Mouse (Mus musculus) kidney, embryonic 15.5 days (tissue): ENCODE results near the gene Slc6a19. TPM values are rescaled to one million over a fixed set of nuclear protein-coding genes. Genes with fewer than 3 reads are reported as not detected.
A peak's percentile ranks its signal among the peaks of the same experiment; 100 is the strongest.

Experiments used
- ATAC-seq: fragments of 200-750 bp; cut with Nextera tagmentation; replicated peaks from 2 replicates; pipeline ENCODE4 v1.8.0; 2017; ENCODE audit warnings: moderate TSS enrichment; ENCODE audit not compliant: low FRiP score
- H3K27ac ChIP-seq: fragments of 300-500 bp; sonication (generic); 2 replicates; pipeline ENCODE4 v1.5.1; 2015; ENCODE audit warnings: mild to moderate bottlenecking, inconsistent platforms
- H3K27me3 ChIP-seq: fragments of 300-500 bp; sonication (generic); 2 replicates; pipeline ENCODE4 v1.6.1; 2015; ENCODE audit warnings: inconsistent platforms
- H3K36me3 ChIP-seq: fragments of 300-500 bp; sonication (generic); 2 replicates; pipeline ENCODE4 v1.6.1; 2015; ENCODE audit warnings: inconsistent platforms
- H3K4me1 ChIP-seq: fragments of 300-500 bp; sonication (generic); 2 replicates; pipeline ENCODE4 v1.6.1; 2015; ENCODE audit warnings: inconsistent platforms
- H3K4me2 ChIP-seq: fragments of 300-500 bp; sonication (generic); 2 replicates; pipeline ENCODE4 v1.6.1; 2015; ENCODE audit warnings: moderate library complexity, mild to moderate bottlenecking, inconsistent platforms
- H3K4me3 ChIP-seq: fragments of 300-500 bp; sonication (generic); replicated peaks from 2 replicates; pipeline ENCODE4 v1.5.1; 2015; ENCODE audit warnings: mild to moderate bottlenecking, inconsistent platforms
- H3K9ac ChIP-seq: fragments of 300-500 bp; sonication (generic); 2 replicates; pipeline ENCODE4 v1.6.1; 2015; ENCODE audit warnings: mild to moderate bottlenecking, inconsistent platforms
- H3K9me3 ChIP-seq: fragments of 300-500 bp; sonication (generic); replicated peaks from 2 replicates; pipeline ENCODE4 v1.6.1; 2016; ENCODE audit warnings: inconsistent platforms
- WGBS: fragments of 180-500 bp; shearing (Covaris S2); methylation state at CpG from one replicate; pipeline ENCODE4 v1.1.7; 2015; ENCODE audit warnings: mixed read lengths; 5-methylcytosine and 5-hydroxymethylcytosine counted together
- polyA plus RNA-seq: library from polyadenylated mRNA; unstranded; fragments of >200 nt; fragmentation: Nextera tagmentation; extraction: Ambion mirVana; gene quantifications from 2 replicates; pipeline ENCODE4 v1.2.1, GENCODE M21; 2015

The Slc6a19 gene
- polyA plus RNA-seq, 1 experiment from 2014 or later = 0.78 TPM

GRCm38 (mm10) chr13:73653266-73653665 lies 51.4 kb downstream of the Slc6a19 start:
- H3K27ac ChIP-seq = no peak overlapping the region
- H3K4me2 ChIP-seq = no peak overlapping the region
- no peaks in the 10 kb centered on the region for H3K9me3 ChIP-seq
- no peak for ATAC-seq
- H3K4me3 ChIP-seq = no peak overlapping the region
- 89% methylated on average over 3 of the region's 3 CpGs for WGBS
- H3K36me3 ChIP-seq = peaks cover 5% of the 10 kb centered on the region; the same call in 1 of the 2 replicates
- no peaks in the 10 kb centered on the region for H3K4me1 ChIP-seq
- no peak overlapping the region for H3K9ac ChIP-seq
- peaks cover 2% of the 10 kb centered on the region; the same call in 1 of the 2 replicates for H3K27me3 ChIP-seq

- H3K9ac ChIP-seq = no peak overlapping the region
- H3K4me1 ChIP-seq = peaks cover 3% of the 10 kb centered on the region; the same call in 1 of the 2 replicates
- H3K36me3 ChIP-seq = peaks cover 15% of the 10 kb centered on the region; the same call in 1 of the 2 replicates
- no peak overlapping the region for H3K27ac ChIP-seq
- WGBS = 39% methylated on average over 6 of the region's 6 CpGs
- ATAC-seq = peak; percentile 85
- no peaks in the 10 kb centered on the region for H3K9me3 ChIP-seq
- no peaks in the 10 kb centered on the region for H3K27me3 ChIP-seq
- H3K4me2 ChIP-seq = no peak overlapping the region
- no peak overlapping the region for H3K4me3 ChIP-seq
Observed at GRCm38 (mm10) chr13:73646397-73647087, 58.1 kb downstream of the Slc6a19 start.

GRCm38 (mm10) chr13:73641296-73641695 lies 63.4 kb downstream of the Slc6a19 start:
- no peak overlapping the region for H3K9ac ChIP-seq
- 77% methylated on average over 4 of the region's 4 CpGs for WGBS
- H3K36me3 ChIP-seq = peaks cover 19% of the 10 kb centered on the region; the same call in 1 of the 2 replicates
- no peaks in the 10 kb centered on the region for H3K27me3 ChIP-seq
- H3K9me3 ChIP-seq = no peaks in the 10 kb centered on the region
- H3K4me3 ChIP-seq = no peak overlapping the region
- H3K4me1 ChIP-seq = no peaks in the 10 kb centered on the region
- no peak for ATAC-seq
- no peak overlapping the region for H3K4me2 ChIP-seq
- no peak overlapping the region for H3K27ac ChIP-seq

GRCm38 (mm10) chr13:73637826-73638225 lies 66.8 kb downstream of the Slc6a19 start:
- no peaks in the 10 kb centered on the region for H3K4me1 ChIP-seq
- H3K4me2 ChIP-seq = no peak overlapping the region
- H3K36me3 ChIP-seq = peaks cover 37% of the 10 kb centered on the region
- no peaks in the 10 kb centered on the region for H3K27me3 ChIP-seq
- H3K9ac ChIP-seq = no peak overlapping the region
- H3K9me3 ChIP-seq = no peaks in the 10 kb centered on the region
- no peak overlapping the region for H3K27ac ChIP-seq
- 76% methylated on average over 5 of the region's 6 CpGs for WGBS
- no peak for ATAC-seq
- H3K4me3 ChIP-seq = no peak overlapping the region

- H3K27me3 ChIP-seq = no peaks in the 10 kb centered on the region
- H3K4me2 ChIP-seq = no peak overlapping the region
- no peaks in the 10 kb centered on the region for H3K9me3 ChIP-seq
- no peak overlapping the region for H3K9ac ChIP-seq
- peaks cover 23% of the 10 kb centered on the region for H3K36me3 ChIP-seq
- H3K4me3 ChIP-seq = no peak overlapping the region
- 92% methylated on average over 3 of the region's 3 CpGs for WGBS
- H3K4me1 ChIP-seq = peaks cover 17% of the 10 kb centered on the region
- H3K27ac ChIP-seq = no peak overlapping the region
- no peak for ATAC-seq
Observed at GRCm38 (mm10) chr13:73631837-73632236, 72.8 kb downstream of the Slc6a19 start.

Other genes with a start within 250 kb of the Slc6a19 start
- 36.1 and 36.4 TPM in 2 replicates for gene Lpcat1, start 237.7 kb downstream of the Slc6a19 start, polyA plus RNA-seq
- gene Slc6a3, start 168.1 kb downstream of the Slc6a19 start, polyA plus RNA-seq = 0.10 TPM in 1 of 2 replicates, not detected in the other
- gene Clptm1l, start 100.9 kb downstream of the Slc6a19 start, polyA plus RNA-seq = 123 and 133 TPM in 2 replicates
- gene Tert, start 78.0 kb downstream of the Slc6a19 start, polyA plus RNA-seq = 6.5 and 7.3 TPM in 2 replicates
- gene Slc6a18, start 26.8 kb downstream of the Slc6a19 start, polyA plus RNA-seq = 19.0 and 19.2 TPM in 2 replicates
- 22.1 and 26.1 TPM in 2 replicates for gene Slc12a7, start 28.2 kb upstream of the Slc6a19 start, polyA plus RNA-seq
- 5.6 and 6.2 TPM in 2 replicates for gene Nkd2, start 142.8 kb upstream of the Slc6a19 start, polyA plus RNA-seq
- gene Trip13, start 232.9 kb upstream of the Slc6a19 start, polyA plus RNA-seq = 43.0 and 43.9 TPM in 2 replicates
- gene Brd9, start 232.9 kb upstream of the Slc6a19 start, polyA plus RNA-seq = 47.8 and 48.1 TPM in 2 replicates